Mouse (Mus musculus): ENCODE data around the gene Phactr1. TPM values are rescaled to one million over a fixed set of nuclear protein-coding genes. Genes with fewer than 3 reads are reported as not detected.

Gene Phactr1
- total and polyA plus RNA-seq, 3 experiments: 0.11 TPM; not detected in 2

- no peak for ATAC-seq (ENCODE audit: extremely low read depth, insufficient number of reproducible peaks, low FRiP score, poor library complexity, severe bottlenecking)
Measured at GRCm38 (mm10) chr13:43013984-43014383, 333.6 kb downstream of the Phactr1 start.

GRCm38 (mm10) chr13:43015768-43016167 is 335.3 kb downstream of the Phactr1 start:
- no peak for TF ChIP-seq GATA1 (IDR thresholded peaks at IDR 0.05; ENCODE audit: borderline replicate concordance, low read length)
- no peak for TF ChIP-seq POLR2AphosphoS5 (IDR thresholded peaks at IDR 0.05; ENCODE audit: insufficient replicate concordance, low read depth, low read length)
- TF ChIP-seq TAL1 (conservative IDR thresholded peaks at IDR 0.05; ENCODE audit: low read depth, low read length): no peak
- no peak for TF ChIP-seq CTCF (IDR thresholded peaks at IDR 0.05; ENCODE audit: low read depth, low read length)
- TF ChIP-seq GATA2 (IDR thresholded peaks at IDR 0.05; ENCODE audit: borderline replicate concordance, low read depth, low read length): no peak
- H3K27me3 ChIP-seq (ENCODE audit: insufficient read depth, low read length): no peaks in the 10 kb centered on the region
- H3K36me3 ChIP-seq (replicated peaks): no peaks in the 10 kb centered on the region
- no peaks in the 10 kb centered on the region for H3K4me1 ChIP-seq (ENCODE audit: insufficient read depth, low read depth, low read length)
- H3K9me3 ChIP-seq (replicated peaks): no peaks in the 10 kb centered on the region
- ATAC-seq (ENCODE audit: extremely low read depth, insufficient number of reproducible peaks, low FRiP score, poor library complexity, severe bottlenecking) (no peak), DNase-seq (ENCODE audit: low spot score) (no peak)
- H3K4me3 ChIP-seq (ENCODE audit: low read depth, low read length): no peak overlapping the region

More at GRCm38 (mm10) chr13:43013984-43014383, 333.6 kb downstream of the Phactr1 start:
- DNase-seq (ENCODE audit: low spot score): no peak
- TF ChIP-seq CTCF (IDR thresholded peaks at IDR 0.05; ENCODE audit: low read depth, low read length) (no peak), GATA1 (IDR thresholded peaks at IDR 0.05; ENCODE audit: borderline replicate concordance, low read length) (no peak), TAL1 (conservative IDR thresholded peaks at IDR 0.05; ENCODE audit: low read depth, low read length) (no peak), GATA2 (IDR thresholded peaks at IDR 0.05; ENCODE audit: borderline replicate concordance, low read depth, low read length) (no peak), POLR2AphosphoS5 (IDR thresholded peaks at IDR 0.05; ENCODE audit: insufficient replicate concordance, low read depth, low read length) (no peak)
- Histone ChIP-seq H3K27me3 (ENCODE audit: insufficient read depth, low read length) (no peaks in the 10 kb centered on the region; the same call in 1 of the 2 replicates), H3K9me3 (replicated peaks) (no peaks in the 10 kb centered on the region), H3K4me3 (ENCODE audit: low read depth, low read length) (no peak overlapping the region), H3K4me1 (ENCODE audit: insufficient read depth, low read depth, low read length) (no peaks in the 10 kb centered on the region), H3K36me3 (replicated peaks) (no peaks in the 10 kb centered on the region)

- H3K4me3 ChIP-seq (ENCODE audit: low read depth, low read length): no peak overlapping the region
- no peaks in the 10 kb centered on the region for H3K9me3 ChIP-seq (replicated peaks)
- ATAC-seq (ENCODE audit: extremely low read depth, insufficient number of reproducible peaks, low FRiP score, poor library complexity, severe bottlenecking) (no peak), DNase-seq (ENCODE audit: low spot score) (no peak)
- no peaks in the 10 kb centered on the region for H3K4me1 ChIP-seq (ENCODE audit: insufficient read depth, low read depth, low read length)
- TF ChIP-seq TAL1 (conservative IDR thresholded peaks at IDR 0.05; ENCODE audit: low read depth, low read length): no peak
- no peak for TF ChIP-seq GATA1 (IDR thresholded peaks at IDR 0.05; ENCODE audit: borderline replicate concordance, low read length)
- no peak for TF ChIP-seq POLR2AphosphoS5 (IDR thresholded peaks at IDR 0.05; ENCODE audit: insufficient replicate concordance, low read depth, low read length)
- TF ChIP-seq GATA2 (IDR thresholded peaks at IDR 0.05; ENCODE audit: borderline replicate concordance, low read depth, low read length): no peak
- TF ChIP-seq CTCF (IDR thresholded peaks at IDR 0.05; ENCODE audit: low read depth, low read length): no peak
- H3K27me3 ChIP-seq (ENCODE audit: insufficient read depth, low read length): no peaks in the 10 kb centered on the region
- H3K36me3 ChIP-seq (replicated peaks): no peaks in the 10 kb centered on the region
Measured at GRCm38 (mm10) chr13:43018863-43019262, 338.4 kb downstream of the Phactr1 start.

GRCm38 (mm10) chr13:43021031-43021430 is 340.6 kb downstream of the Phactr1 start:
- Histone ChIP-seq H3K36me3 (replicated peaks) (no peaks in the 10 kb centered on the region), H3K4me1 (ENCODE audit: insufficient read depth, low read depth, low read length) (no peaks in the 10 kb centered on the region), H3K9me3 (replicated peaks) (no peaks in the 10 kb centered on the region), H3K4me3 (ENCODE audit: low read depth, low read length) (no peak overlapping the region), H3K27me3 (ENCODE audit: insufficient read depth, low read length) (peaks cover 2% of the 10 kb centered on the region; the same call in 1 of the 2 replicates)
- TF ChIP-seq POLR2AphosphoS5 (IDR thresholded peaks at IDR 0.05; ENCODE audit: insufficient replicate concordance, low read depth, low read length) (no peak), GATA2 (IDR thresholded peaks at IDR 0.05; ENCODE audit: borderline replicate concordance, low read depth, low read length) (no peak), CTCF (IDR thresholded peaks at IDR 0.05; ENCODE audit: low read depth, low read length) (no peak), TAL1 (conservative IDR thresholded peaks at IDR 0.05; ENCODE audit: low read depth, low read length) (no peak), GATA1 (IDR thresholded peaks at IDR 0.05; ENCODE audit: borderline replicate concordance, low read length) (no peak)
- no peak for DNase-seq (ENCODE audit: low spot score)
- no peak for ATAC-seq (ENCODE audit: extremely low read depth, insufficient number of reproducible peaks, low FRiP score, poor library complexity, severe bottlenecking)

GRCm38 (mm10) chr13:43023005-43023404 is 342.6 kb downstream of the Phactr1 start:
- H3K4me1 ChIP-seq (ENCODE audit: insufficient read depth, low read depth, low read length): no peaks in the 10 kb centered on the region
- no peaks in the 10 kb centered on the region for H3K36me3 ChIP-seq (replicated peaks)
- peaks cover 2% of the 10 kb centered on the region; the same call in 1 of the 2 replicates for H3K27me3 ChIP-seq (ENCODE audit: insufficient read depth, low read length)
- TF ChIP-seq TAL1 (conservative IDR thresholded peaks at IDR 0.05; ENCODE audit: low read depth, low read length) (no peak), POLR2AphosphoS5 (IDR thresholded peaks at IDR 0.05; ENCODE audit: insufficient replicate concordance, low read depth, low read length) (no peak)
- DNase-seq (ENCODE audit: low spot score) (no peak), ATAC-seq (ENCODE audit: extremely low read depth, insufficient number of reproducible peaks, low FRiP score, poor library complexity, severe bottlenecking) (no peak)
- H3K9me3 ChIP-seq (replicated peaks): no peaks in the 10 kb centered on the region
- H3K4me3 ChIP-seq (ENCODE audit: low read depth, low read length): no peak overlapping the region

GRCm38 (mm10) chr13:43027568-43027967 is 347.1 kb downstream of the Phactr1 start:
- ATAC-seq (ENCODE audit: extremely low read depth, insufficient number of reproducible peaks, low FRiP score, poor library complexity, severe bottlenecking) (no peak), DNase-seq (ENCODE audit: low spot score) (no peak)
- no peaks in the 10 kb centered on the region for H3K36me3 ChIP-seq (replicated peaks)
- no peaks in the 10 kb centered on the region for H3K9me3 ChIP-seq (replicated peaks)
- H3K27me3 ChIP-seq (ENCODE audit: insufficient read depth, low read length): peaks cover 2% of the 10 kb centered on the region; the same call in 1 of the 2 replicates
- TF ChIP-seq CTCF (IDR thresholded peaks at IDR 0.05; ENCODE audit: low read depth, low read length): no peak
- TF ChIP-seq POLR2AphosphoS5 (IDR thresholded peaks at IDR 0.05; ENCODE audit: insufficient replicate concordance, low read depth, low read length): no peak
- TF ChIP-seq GATA1 (IDR thresholded peaks at IDR 0.05; ENCODE audit: borderline replicate concordance, low read length): no peak
- TF ChIP-seq TAL1 (conservative IDR thresholded peaks at IDR 0.05; ENCODE audit: low read depth, low read length): no peak
- no peak for TF ChIP-seq GATA2 (IDR thresholded peaks at IDR 0.05; ENCODE audit: borderline replicate concordance, low read depth, low read length)
- no peaks in the 10 kb centered on the region for H3K4me1 ChIP-seq (ENCODE audit: insufficient read depth, low read depth, low read length)
- H3K4me3 ChIP-seq (ENCODE audit: low read depth, low read length): no peak overlapping the region
